Mouse (Mus musculus): ENCODE results near the gene Olfr1249.
"Not testable (repeated sequence)": the region's sequence is repeated elsewhere in the genome, so short reads cannot be mapped to it uniquely, and the experiment has no call there.

Gene Olfr1249

DNA sequence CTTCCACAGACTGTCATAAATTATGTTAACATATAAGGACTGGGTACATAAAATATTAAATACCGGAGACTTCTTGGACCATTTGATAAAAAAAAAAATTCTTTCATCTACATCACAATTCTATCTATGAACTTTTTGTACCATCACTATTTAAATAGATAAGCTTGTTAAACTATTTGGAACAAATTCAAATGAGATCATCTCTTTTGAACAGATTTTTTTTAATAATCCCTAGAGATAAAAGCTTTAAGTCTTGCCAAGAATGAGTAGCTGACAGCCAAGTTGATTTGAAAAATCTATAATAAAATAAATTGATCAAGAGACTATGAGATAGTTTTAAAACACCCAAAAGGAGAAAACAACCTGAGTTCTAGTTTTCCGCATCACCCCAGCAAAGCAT is at the start of gene Olfr1249:
Gene Olfr1249, minus strand, starts transcription at position 101 of the 400 bp plus-strand sequence.
- DNase-seq, result no peak

GRCm38 (mm10) chr2:89671836-89672235 is 37.1 kb upstream of the Olfr1249 start, which contains the start of gene Olfr1251:
Olfr1251 (minus strand) TSS chr2:89671936.
- DNase-seq, result no peak

GRCm38 (mm10) chr2:89661367-89661766 is 26.6 kb upstream of the Olfr1249 start, which contains the start of gene Olfr1250:
Olfr1250 (minus strand) TSS chr2:89661467.
- DNase-seq, result no peak

DNA sequence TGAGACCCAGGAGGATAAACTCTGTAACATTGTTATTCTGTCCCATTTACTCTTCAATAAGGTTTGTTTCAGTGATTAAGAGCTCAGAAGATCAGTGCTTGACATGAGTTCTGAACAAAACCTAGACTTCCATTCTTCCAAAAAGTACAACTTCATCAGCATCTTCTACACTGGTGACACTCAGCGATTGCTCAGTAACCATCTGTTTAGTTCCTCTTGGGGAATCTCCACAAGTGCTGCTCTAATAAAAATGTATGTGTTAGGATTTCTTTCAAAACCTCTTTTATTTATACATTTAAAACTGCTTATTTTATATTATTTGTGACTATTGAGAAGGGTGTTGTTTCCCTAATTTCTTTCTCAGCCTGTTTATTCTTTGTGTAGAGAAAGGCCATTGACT is 16.6 kb downstream of the Olfr1249 start, which contains the start of gene Olfr1248:
Gene Olfr1248, minus strand, starts transcription at position 101 of the 400 bp plus-strand sequence.
- DNase-seq, result not testable (repeated sequence)

- no peak for DNase-seq
Observed at GRCm38 (mm10) chr2:89614030-89614429, 20.8 kb downstream of the Olfr1249 start, which contains the start of gene Olfr1247. Olfr1247 (minus strand) TSS chr2:89614130.

DNA sequence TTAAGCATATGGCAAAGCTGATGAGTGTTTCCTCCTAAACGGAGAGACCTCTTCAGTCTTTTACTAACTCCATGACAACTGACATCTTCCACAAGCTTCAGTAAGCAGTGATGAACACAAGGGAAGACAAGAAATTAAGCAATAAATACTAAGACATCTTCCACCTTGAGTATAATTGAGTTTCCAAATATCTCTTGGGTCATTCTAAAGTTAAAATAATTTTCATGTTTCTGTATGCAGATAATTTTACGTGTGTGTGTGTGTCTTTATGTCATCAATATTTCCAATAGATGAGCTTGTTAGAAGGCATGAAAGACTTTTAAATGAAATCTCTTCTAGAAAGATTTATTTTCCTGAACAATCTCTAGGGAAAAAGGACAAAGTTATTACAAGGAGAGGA is 41.7 kb downstream of the Olfr1249 start, which contains the start of gene Olfr1246:
Gene Olfr1246, minus strand, starts transcription at position 101 of the 400 bp plus-strand sequence.
- DNase-seq, result no peak
